Mouse (Mus musculus) thymus, adult 2 months (tissue): ENCODE measurements around the gene Ptpn18.
"Not testable (repeated sequence)": the region's sequence is repeated elsewhere in the genome, so short reads cannot be mapped to it uniquely, and the experiment has no call there.

Experiments
- CTCF ChIP-seq: fragments of 200-500 bp; IDR thresholded peaks from 2 replicates; pipeline ENCODE4 v1.5.1; 2012; ENCODE audit warnings: mild to moderate bottlenecking, control low read depth, low read length, moderate library complexity, borderline replicate concordance; ENCODE audit not compliant: control insufficient read depth, poor library complexity, insufficient read depth; ENCODE audit errors: extremely low read depth
- POLR2A ChIP-seq: fragments of 200-500 bp; IDR thresholded peaks from 2 replicates; pipeline ENCODE4 v1.6.1; 2012; ENCODE audit warnings: mild to moderate bottlenecking, low read length, control low read depth, moderate library complexity; ENCODE audit not compliant: control insufficient read depth, poor library complexity, insufficient read depth; ENCODE audit errors: extremely low read depth

- TF ChIP-seq CTCF, POLR2A: not testable (repeated sequence)
These were observed 22.2 kb upstream of the Ptpn18 start for GRCm38 (mm10) chr1:34437366-34437765.
